Mouse (Mus musculus): ENCODE data around the gene Tmprss9.

Tmprss9 gene

DNA sequence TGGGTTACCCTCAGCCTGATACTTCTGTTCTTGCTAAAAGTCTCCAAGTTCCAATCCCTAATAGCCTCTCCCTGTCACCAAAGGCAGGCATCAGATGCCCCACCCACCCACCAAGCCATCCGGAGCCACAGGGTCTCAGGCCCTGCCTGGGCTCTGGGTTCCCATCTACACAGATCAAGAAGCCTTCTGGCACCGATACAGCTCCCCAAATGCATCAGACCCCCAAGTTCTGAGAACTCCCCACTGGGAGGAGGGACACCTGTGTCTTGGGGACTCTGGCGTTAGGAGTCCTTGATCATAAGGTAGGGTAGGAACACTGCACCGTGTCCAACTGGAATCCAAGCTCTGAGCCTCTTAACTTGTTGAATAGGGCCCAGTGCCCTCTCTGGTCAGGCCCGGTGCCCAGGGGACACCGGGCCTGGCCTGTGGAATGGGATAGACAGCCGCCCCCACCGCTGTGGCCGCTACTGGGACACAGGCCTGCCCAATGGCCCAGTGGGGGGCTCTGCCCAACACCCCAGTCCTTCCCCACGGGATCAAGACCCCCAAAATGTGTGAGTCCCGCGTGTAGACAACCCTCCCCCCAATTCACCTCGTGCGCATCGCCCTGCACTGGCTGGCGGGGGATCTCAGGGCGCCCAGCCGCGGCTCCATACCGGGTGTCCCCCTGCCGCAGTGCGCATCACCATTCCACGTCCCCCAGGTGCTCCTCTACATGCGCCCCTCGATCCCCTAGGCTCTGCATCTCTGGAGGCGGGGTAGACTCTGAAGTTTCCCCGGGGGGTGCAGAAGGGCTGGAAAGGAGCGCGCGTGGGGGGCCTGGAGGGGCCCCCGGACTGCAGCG is 28.3 kb upstream of the Tmprss9 start:
- no peak for DNase-seq (ENCODE audit: low spot score in 2 of 2)

DNA sequence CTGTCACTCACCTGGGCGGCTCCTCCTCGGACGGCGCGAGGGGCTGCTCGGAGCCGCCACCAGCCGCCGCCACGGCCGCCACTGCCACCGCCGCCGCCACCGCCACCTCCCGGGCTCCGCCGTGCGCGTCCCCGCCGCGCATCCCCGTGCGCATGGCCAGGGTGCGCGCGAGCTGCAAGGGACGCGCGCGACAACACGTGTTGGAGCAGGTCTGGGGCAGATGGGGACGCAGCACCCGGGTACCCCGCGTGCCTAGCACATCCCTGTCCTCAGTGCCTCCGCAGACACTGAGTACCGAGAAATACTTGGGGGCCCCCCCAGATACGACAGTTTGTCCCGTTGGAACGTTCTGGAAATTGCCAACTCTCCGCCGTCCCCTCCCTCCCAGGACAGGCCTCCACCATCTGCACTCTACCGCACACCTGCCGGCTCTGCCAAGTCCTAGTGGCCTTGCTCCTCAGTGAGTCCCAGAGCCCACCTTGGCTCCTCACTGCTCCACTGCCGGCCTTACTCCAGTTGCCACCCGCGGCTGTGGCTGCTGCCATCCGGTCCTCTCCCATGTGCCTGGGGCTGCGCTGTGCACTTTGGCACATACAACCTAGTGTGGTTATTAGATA is 27.6 kb upstream of the Tmprss9 start, which contains the start of gene Lingo3:
Gene Lingo3 (minus strand): TSS at position 109 of the 617 bp plus-strand sequence.
- no peak for DNase-seq (ENCODE audit: low spot score in 2 of 2)

DNA sequence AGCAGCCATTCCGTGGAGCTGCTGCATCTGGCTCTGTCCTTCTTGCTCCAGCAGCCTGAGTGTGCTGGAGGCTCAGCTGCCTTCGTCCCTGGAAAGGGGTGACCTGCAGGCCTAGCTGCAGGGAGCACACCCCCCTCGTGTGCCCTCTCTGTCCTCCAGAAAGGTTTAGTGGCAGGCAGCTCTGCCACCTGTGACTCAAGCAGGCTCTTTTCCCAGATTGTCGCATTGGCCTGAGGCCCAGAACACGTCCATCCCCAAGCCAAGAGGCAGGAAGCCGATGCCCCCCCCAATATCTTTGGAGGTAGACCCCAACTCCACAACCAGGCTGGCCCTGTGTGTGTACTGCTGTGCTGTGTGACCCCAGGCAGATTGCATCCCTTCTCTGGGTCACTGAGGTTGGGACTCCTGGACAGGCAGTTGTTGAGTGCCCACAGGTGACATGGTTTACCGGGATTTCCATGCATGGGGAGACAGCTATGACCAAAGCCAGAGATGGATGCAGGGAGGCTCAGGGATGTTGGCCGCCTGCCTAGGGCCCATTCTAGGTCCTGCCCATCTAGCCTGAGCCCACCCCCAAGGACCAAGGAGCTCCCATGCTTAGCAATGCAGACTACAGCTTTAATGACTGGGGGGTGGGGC is 26.5 kb upstream of the Tmprss9 start:
- DNase-seq (ENCODE audit: low spot score in 2 of 2): no peak

DNA sequence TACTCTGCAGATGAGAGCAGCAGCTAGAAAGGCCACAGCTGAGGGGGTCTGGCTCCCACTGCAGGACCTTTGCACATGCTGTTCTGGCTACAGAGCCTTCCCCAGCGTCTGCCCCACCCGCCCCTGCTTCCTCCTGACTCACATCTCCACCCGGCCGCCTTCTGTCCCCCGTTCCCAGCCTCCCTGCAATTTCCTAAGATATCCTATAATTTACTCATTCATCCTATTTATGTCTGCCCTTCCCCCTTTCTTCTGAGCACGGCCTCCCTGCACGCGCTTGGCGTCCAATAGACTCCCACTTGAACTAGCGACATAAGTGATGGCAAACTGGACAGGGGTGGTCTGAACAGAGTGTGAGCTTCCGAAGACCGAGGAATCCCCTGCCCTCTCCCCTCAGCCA is 25.9 kb upstream of the Tmprss9 start:
- DNase-seq (ENCODE audit: low spot score in 2 of 2): no peak

DNA sequence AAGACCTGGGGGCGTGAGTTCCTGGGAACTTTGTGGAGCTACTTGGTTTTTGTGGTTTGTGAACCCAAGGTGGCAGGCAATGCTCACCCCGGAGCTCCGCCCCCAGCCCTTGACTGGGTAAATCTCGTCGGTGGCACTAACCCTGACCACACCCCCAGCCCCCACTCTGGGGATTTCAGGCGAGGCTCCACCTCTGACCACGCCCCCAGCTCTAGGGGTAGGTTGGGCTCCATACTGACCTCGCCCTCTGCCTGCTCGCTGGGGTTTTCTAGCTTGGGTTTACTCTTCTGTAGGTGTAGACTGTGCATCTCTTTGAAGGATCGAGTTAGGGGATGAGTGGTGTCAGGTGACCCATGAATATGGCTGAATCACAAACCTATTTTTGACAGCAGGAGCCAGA is 23.1 kb upstream of the Tmprss9 start:
- DNase-seq (ENCODE audit: low spot score in 2 of 2): no peak

DNA sequence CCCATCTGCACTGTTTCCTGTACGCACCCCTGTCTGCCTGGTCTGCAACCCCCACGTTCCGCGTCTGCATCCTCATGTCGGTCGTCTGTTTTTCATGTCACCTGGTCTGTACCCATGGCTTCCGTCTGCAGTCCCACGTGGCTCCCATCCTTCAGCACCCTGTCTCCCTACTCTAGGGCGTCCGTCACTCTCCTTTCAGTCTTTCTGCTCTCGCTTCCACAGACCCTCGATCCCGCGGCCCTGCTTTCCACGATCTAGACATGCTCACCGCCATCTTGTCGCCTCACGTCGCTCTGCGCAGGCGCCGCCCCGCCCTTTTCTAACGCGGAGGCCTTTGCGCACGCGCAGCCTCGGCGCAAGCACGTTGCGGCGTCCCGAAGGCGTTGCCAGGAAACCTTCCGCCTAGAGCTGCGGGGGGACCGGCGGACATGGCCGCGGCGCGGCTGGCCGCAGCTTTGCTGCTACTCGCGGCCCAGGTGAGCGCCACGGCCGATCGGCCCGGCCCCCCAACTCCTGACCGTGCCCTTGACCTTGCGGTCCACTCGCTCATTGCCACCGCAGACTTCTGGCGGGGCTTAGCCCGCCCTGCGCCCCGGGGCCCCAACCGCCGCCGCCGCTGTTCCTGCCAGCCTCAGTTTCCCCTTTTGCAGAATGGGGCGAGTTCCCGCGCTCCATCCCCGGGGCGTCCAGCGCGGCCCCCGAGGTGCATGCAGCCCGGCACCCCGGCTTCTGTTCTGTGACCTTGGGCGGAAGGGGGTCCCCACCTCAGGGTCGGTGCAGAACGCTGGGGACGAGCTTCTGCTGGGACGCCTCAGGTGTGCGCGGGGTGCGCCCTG is 16.5 kb upstream of the Tmprss9 start, which contains the start of the genes Lsm7 and Sppl2b:
Gene Lsm7 (minus strand): TSS at position 297 of the 836 bp plus-strand sequence.
Gene Sppl2b (plus strand): TSS at position 363 of the 836 bp plus-strand sequence.
- peak; percentile 96 to 97 for DNase-seq (ENCODE audit: low spot score in 2 of 2)

DNA sequence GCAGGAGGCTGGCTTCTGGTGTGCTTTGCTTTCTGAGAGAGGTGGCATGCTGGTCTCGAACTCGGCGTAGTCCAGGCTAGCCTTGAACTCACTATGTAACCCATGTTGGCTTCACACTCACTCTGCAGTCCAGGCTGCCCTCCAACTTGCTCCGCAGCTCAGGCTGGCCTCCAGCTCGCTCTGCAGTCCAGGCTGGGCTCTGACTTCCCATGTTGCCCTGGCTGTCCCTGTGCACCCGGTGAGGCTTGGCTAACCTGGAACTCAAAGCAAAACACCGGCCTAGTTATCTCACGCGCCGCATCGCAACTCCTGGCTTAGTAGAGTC is 15.9 kb upstream of the Tmprss9 start:
- DNase-seq (ENCODE audit: low spot score in 2 of 2): no peak

DNA sequence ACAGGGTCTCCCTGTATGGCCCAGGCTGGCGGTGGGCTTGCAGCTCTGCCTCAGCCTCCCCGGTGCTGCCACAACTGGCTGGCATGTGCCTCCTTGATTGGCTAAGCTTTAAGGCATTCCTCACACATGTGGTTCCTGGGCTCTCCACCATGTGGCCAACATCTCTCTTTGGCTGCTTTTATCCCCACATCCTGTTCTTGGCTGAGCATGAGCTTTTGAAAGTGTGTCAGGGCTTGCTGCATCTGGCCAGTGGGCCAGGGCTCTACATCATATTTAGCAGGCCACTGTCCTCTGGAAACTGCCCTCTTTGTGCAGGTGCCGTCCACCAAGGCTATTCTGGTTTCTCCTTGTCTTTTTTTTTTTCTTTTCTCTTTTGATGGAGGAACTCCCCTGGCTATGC is 15.4 kb upstream of the Tmprss9 start:
- no peak for DNase-seq (ENCODE audit: low spot score in 2 of 2)

DNA sequence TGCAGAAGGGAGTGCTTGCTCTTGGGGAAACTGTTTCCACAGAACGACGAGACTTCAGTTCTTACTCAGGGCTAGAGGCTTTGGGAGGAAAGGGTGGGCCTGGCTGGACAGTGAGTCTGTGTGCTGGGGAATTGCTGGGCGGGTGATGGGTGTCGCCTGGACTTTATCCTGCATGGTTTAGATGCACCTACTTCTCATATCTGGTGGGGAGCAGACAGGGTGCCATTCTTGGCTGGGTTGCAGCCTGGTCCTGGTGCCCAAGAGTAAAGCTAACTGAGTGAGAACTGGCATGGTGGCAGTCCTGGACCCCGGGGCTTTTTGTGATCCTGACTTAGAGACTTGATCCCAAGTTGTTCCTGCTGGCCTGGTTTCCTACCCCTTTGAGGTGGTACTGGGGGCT is 14.7 kb upstream of the Tmprss9 start:
- DNase-seq (ENCODE audit: low spot score in 2 of 2): no peak

DNA sequence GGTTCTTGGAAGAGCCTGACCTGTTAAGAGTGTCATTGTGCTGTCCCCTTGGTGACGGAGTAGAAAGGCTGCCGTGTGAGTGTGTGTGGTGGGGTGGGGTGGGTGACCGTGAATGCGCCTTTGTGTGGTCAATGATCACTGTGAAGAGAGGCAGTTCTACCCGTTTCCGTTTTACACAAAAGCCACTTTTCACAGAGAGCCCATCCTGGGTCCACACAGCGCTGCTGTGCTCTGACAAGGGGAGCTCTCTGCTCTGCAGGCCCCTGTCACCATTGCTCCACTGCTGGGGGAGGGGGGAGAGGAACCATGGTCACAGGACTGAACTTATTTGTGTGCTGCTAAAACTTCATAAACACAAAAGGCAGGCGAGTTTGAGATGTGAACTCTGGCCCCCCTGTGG is 14.3 kb upstream of the Tmprss9 start:
- DNase-seq (ENCODE audit: low spot score in 2 of 2): no peak

DNA sequence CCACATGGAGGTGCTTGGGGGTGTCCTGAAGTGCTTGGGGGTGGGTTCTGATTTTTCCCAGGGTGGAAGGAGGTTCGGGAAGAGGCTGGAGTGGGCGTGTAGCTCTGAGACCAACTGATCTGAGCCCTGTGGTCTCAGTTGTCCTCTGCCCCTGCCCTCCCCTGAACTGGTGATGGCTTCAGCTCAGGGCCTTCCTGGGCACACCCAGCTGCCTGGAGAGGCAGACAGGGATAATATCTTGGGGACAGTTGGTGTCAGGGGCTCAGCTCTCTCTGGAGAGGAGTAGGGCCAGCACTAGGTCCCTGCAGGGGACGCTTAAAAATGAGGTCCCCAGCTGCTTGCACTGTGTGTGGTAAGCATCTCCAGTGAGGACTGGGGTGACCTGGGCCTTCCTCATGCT is 13.8 kb upstream of the Tmprss9 start:
- DNase-seq (ENCODE audit: low spot score in 2 of 2): no peak

DNA sequence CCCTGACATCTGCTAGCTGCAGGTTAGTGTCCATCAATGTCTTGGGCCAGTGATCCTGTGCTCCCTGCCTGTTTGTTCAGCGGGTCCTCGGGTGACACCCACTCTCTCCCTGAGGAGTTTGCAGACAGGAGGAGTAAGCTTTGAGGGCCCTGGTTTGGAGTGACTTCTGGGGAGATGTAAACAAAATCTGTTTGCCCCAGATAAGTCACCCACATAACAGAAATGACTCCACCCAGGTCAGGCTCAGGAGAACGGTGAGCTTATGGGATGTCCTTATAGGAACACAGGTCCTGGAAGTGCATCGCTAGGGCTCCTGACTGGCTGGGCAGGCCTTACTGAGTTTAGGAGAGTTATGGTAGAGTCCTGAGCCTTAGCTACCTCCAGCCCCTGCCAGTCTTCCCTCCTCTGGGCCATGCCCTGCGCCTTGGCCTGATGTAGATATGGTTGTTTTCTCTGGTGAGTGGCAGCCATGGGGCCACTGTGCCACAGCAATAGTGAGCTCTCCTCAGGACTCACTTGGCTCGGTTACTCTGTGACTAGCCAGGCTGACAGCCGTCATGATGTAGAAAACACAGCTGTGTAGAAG is 13.2 kb upstream of the Tmprss9 start:
- DNase-seq (ENCODE audit: low spot score in 2 of 2): no peak

DNA sequence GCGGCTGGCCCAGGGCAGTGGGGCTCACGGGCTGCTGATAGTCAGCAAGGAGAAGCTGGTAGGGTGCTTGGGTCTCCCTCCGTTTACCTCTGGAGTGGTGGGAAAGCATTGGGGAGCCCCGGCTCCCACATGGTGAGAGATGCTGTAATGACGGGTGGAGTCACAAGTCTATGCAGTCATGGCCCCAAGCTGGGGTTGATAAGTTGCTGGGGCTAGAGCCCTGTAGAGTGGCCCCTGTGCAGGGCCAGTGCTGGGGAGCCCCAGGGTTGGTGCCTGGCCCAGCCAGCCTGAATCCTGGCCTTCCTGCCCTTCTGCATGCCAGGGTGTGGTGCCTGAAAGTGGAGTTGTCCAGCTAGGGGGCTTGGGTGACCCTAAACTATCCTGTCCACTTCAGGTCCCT is 9.3 kb upstream of the Tmprss9 start:
- DNase-seq (ENCODE audit: low spot score in 2 of 2): no peak

DNA sequence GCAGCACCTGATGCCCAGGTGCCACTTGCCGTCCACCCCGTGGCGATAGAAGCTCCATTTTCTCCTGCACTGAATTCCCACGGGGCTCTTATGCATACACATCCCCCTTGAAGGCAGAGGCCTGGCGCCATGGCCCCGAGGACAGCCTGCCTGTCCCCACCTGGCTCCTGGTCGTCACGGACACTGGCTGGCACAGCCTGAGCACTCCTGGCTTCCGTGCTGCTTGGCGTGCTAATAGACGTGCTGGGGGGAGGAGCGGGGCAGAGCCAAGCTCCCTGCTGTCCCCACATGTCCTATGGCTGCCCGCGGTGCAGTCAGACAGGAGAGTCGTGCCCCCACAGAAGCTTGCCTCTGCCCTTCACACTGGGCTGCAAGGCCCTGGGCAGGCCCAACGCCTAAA is 7.2 kb upstream of the Tmprss9 start:
- DNase-seq (ENCODE audit: low spot score in 2 of 2): no peak

DNA sequence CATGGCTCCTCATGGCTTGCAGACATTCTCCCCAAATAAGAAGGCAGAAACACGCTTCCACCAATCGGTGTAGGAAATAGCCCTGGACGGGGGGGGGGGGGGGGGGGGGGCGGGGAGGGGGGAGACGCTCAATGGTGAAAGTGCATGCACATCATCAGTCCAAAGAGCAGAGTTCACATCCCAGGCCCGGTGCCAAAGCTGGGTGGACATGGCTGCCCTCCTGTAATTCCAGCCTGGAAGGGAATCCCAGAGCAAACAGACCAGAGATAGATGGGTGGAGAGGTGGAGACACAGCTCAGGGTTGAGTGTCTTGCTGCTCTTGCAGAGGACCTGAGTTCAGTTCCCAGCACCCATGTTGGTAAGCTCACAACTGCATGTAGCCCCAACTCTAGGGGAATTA is 655 bp upstream of the Tmprss9 start:
- no peak for DNase-seq (ENCODE audit: low spot score in 2 of 2)

DNA sequence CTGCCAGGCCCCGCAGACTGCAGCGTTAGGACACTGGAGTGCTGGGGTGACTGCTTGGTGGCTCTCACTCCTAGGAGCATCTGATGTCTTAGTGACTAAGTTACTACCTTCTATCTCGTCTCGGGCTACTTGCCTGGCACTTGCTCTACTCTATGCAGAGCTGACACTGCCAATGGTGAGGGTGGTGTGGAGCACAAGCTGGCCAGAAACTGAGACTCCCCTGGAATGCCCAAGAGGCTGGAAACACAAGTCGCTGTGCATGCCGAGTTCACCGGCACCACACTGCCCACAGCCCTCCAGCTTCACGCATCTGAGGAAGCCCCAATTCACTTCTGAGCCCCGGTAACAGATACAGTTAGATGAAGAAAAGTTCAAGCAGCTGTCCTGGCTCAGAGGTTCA is 2.4 kb downstream of the Tmprss9 start:
- no peak for DNase-seq (ENCODE audit: low spot score in 2 of 2)

DNA sequence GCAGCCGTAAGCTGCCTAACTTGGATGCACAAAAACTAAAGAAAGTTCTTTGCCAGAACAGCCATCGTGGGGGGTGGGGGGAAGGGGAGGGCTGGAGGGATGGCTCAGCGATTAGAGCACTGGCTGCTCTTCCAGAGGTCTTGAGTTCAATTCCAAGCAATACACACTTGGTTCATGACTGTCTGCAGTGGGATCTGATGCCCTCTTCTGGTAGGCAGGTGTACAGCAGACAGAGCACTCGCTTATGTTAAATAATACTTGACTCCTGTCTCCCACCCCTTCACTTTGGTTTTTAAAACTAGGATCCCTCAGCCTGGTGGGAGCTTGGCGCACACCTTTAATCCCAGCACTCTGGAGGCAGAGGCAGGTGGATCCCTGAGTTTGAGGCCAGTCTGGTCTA is 4.4 kb downstream of the Tmprss9 start:
- DNase-seq (ENCODE audit: low spot score in 2 of 2): peak in 1 of 2 experiments; percentile 42

DNA sequence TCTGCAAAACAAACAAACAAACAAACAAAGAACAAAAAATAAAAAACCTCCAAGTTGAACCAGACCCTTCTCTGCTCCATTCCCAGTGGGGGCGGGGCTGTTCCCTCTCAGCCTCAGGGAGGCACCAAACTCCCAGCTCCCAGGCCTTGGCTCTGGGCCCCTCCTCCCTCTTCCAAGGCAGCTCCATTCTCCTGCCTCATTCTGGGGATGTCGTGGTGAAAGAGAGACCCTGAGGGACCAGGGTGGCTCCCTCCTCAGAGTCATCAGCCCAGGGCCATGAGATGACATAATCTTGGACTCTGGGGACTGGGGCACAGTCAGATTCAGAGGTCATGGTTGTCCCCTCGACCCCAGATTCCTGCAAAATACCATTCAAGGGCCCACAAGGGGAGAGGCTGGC is 4.9 kb downstream of the Tmprss9 start:
- no peak for DNase-seq (ENCODE audit: low spot score in 2 of 2)

DNA sequence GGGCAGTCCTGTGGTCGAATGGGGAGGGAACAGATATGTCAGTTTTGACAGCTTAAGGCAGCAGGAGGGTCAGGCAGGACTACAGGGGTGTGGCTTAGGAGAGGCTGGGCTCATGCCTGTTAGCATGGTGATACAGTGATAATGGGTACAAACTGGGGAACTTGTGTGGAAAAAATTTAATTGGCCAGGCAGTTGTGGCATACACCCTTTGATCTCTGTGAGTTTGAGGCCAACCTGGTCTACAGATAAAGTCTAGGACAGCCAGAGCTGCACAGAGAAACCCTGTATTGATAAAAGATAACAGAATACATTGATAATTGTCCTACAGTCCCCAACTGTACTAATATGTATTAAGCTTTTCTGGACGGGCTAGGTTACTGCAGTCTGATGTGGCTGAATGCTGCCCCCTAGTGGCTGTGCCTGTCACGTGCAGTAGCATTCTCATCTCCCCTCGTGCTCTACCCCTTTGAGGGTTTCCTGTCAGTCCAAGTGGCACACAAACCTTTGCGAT is 8.5 kb downstream of the Tmprss9 start:
- DNase-seq (ENCODE audit: low spot score in 2 of 2): peak; percentile 35 to 45

DNA sequence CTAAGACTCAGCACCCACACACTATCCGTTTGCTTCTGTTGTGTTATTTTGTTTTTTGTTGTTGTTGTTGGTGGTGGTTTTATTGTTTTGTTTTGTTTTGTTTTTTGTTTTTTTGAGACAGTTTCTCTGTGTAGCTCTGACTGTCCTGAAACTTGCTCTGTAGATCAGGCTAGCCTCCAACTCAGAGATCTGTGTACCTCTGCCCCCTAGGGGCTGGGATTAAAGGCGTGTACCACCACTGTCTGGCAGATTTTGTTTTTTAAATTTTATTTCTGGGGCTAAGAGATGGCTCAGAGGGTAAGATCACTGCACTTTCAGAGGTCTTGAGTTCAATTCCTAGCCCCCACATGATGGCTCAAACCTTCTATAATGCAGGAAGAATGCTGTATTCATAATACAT is 9.3 kb downstream of the Tmprss9 start:
- no peak for DNase-seq (ENCODE audit: low spot score in 2 of 2)

DNA sequence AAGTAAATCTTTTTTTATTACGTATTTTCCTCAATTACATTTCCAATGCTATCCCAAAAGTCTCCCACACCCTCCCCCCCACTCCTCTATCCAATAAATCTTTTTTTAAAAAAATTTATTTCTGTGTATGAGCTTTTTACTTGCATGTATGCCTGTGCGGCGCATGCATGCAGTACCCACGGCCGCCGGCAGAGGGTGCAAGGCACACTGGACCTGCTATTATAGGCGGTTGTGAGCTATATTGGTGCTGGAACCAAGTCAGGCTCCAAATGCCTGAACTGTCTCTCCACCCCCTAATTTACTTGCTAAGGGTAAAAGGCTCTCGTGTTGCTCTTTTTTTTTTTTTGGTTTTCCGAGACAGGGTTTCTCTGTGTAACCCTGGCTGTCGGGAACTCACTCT is 9.7 kb downstream of the Tmprss9 start:
- peak; percentile 51 to 64 for DNase-seq (ENCODE audit: low spot score in 2 of 2)

Measured in urinary bladder, postnatal 36 days (tissue).